Mouse (Mus musculus): ENCODE results near the gene Fam120a. TPM values are rescaled to one million over a fixed set of nuclear protein-coding genes. Genes with fewer than 3 reads are reported as not detected.

Fam120a gene
- total RNA-seq (2021), result 100 to 1,000 TPM; 112 to 113 TPM
- long read RNA-seq, full-length matches to known transcripts, result 37 of 86 reads
- long read RNA-seq, partial matches to known transcripts, result 39 of 86 reads
- long read RNA-seq, other reads (novel, unspliced or antisense), result 10 of 86 reads

DNA sequence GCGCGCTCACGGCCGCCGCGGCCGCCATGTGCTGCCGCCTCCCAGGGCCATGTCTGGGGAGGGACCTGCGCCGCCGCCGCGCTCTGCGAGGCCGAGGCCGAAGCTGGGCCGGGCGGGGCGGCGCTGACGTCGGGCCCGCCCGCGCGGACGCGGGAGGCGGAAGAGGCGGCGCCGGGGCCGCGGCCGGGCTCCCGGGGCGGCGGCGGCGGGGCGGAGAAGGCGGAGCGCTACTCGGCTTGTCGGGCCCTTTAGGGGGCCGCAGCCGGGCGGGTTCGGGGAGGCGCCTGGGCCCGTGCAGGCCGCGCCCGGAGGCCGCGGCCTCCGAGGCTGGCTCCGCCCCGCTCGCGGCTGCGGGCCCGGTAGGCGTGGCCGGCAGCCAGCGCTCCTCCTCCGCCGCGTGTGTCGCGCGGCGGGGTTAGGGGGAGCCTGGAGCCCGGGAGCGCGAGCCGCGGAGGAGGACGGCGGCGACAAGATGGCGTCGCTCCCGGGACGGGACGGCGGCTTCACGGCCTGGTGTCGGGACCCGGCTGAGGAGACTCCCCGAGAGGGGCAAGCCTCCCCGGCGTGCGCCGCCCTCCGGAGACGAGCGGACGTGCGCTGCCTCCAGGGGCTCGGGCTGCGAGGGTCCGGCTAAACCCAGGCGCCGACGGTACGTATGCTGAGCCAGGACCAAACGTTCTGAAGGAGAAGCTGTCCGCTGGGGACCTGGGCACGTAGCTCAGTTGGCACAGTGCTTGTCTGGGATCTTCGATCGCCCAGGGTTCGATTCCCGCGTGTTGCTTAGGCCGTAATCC is at the start of gene Fam120a:
Gene Fam120a, minus strand, starts transcription at position 62 of the 794 bp plus-strand sequence.
- peak; percentile 81 to 87 for DNase-seq (ENCODE audit: low spot score in 2 of 2)

DNA sequence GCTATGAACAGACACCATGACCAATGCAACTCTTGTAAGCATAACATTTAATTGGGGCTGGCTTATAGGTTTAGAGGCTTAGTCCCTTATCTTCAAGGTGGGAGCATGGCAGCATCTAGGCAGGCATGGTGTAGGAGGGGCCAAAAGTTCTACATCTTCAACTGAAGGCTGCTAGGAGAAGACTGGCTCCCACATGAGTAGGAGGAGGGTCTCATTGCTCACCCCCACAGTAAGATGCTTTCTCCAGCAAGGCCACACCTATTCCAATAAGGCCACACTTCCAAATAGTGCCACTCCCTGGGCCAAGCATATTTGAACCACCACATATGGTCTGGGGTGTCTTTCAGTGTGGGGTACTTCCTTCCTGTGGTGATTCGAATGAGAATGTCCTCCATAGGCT is 49.6 kb upstream of the Fam120a start:
- no peak for DNase-seq (ENCODE audit: low spot score in 2 of 2)

DNA sequence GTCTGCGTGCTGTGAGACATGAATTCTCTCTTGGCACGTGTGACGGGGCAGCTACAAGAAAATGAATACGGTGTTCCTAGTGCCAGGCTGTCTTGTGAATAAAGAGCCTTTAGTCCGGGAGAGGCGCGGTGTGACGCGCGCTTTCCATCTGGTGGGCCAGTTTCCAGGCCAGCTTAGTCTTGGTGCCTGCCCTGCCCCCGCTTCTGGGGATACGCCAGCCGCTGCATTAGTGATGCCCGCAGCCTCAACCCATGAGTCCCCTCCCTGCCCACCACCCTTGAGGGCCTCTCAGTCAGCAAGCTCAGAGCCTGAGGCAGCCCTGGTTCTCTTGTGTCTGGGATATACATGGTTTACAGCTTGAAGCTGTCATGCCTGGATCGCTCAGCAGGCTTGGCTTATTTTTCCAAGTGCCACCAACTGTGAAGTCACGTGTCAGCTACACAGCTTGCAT is 48.5 kb upstream of the Fam120a start:
- peak; percentile 84 to 94 for DNase-seq (ENCODE audit: low spot score in 2 of 2)

DNA sequence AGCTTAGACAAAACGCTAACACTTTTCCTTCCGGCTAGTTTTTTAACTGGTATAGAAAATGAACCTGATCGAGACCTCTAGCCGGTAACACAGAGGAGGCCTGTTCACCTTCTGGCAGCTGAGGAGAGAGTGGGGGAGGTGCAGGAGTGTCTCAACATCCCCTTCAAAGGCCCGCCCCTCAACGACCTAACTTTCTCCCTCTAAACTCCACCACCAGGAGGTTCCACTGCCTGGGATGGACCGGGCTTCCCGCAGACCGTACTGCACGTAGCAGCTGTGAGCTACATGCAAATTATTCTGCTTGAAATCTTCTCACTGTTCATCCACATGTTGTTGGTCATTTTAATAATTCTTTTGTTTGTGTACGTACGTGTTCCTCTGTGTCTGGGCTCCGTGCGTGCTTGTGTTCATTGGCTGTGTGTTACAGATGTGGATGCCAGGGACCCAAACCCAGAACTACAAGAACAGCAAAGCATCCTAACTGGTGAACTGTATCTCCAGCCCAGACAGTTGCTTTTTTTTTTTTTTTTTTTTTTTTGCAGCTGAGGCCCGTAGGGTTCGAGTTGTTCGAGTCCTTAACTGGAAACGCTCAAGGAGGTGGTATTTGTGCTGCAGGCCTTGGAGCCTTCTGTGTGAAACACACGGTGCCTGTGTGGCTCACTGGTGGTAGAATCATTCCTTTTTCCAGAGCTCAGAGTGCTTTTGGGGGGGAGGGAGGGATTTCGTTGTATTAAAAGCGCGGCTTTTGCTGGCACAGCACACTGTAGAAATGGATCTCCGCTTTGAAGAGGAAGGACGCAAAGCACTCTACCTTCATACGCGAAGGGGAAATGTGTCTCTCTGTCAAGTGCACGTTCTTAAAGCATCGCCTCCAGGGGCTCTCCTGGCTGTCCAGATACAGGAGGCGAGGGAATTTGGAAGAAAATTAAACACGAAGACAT is 47.8 kb upstream of the Fam120a start:
- DNase-seq (ENCODE audit: low spot score in 2 of 2), result no peak

DNA sequence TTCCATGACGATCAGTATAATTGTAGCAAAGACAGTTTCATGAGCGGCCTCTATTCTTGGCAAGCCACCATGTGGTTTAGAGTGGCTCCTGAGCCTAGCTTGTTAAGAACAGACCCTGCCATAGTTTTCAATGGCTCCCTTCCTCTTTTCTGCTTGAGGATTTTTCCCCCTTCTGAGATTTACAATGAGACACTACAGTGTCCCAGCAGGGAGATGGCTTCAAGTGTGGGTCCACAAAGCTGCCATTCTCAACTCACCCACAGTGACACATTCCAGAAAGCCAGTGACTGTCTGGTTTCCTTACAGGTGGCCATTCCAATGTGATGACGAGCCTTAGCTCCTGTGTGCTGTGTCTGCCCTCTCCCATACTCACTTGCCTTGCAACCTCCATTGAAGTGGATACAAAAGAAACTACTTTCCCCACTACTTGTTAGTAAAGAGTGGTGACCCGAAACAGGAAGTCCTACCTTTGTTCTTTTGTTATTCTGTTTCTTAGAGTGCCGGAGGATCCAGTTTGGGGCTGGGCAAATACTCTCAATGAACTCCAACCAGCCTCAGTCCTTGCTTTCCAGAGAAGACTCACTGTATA is 45.5 kb upstream of the Fam120a start:
- DNase-seq (ENCODE audit: low spot score in 2 of 2), result no peak

DNA sequence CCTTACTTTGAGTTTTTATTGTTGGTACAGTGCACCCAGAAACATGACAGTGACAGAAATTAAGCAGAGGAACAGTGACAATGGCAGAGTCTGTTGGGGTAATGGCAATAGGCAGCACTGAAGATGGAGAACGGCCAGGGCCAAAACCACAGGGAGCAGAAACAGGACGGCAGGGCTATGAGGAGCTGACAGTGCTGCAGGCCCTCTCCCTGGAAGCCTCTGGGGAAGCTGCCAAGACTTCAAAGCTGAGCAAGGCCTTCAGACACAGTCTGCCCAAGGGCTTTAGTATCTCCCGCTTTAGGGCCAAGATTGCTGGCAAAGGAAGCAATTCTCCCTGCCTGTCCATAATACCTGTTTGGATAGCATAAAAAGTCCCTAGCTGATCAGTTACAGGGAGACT is 33.9 kb upstream of the Fam120a start:
- DNase-seq (ENCODE audit: low spot score in 2 of 2), result no peak

DNA sequence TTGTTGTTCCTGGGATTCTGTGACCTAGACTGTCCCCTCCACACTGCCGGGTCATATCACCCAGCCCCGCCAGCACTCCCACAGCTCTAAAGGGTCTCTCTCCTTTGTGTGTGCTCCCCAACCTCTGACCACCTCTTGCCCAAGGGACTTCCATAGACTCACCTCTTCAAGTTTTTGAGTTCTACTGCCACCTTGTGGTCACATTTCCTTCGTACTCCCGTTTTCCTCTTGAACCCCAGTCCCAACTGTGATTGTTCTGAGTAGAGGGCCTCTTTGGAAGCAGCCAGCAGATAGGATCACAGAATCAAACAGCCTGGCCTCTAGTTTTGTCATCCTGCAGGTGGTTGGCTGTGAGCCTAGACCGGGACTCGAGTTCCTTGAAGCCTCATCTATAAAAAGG is 30.8 kb upstream of the Fam120a start:
- DNase-seq (ENCODE audit: low spot score in 2 of 2), result peak in 1 of 2 experiments; percentile 85

DNA sequence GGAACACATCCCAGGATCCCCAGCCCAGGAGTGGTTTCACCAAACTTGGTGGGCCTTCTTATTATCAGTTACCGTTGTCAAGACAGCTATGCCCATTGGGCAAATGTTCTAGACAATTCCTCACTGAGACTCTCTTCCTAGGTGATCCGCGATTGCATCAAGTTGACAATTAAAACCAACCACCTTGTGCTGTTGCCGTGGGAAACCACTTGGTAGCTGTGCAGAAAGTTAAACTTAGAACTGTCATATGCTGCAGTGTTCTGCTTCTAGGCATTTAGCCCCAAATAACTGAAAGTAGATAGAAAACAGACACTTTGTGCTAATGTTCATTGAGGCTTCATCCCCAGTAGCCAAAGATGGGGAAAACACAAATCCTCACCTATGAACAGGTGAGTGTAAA is 28.9 kb upstream of the Fam120a start:
- peak in 1 of 2 experiments; percentile 27 for DNase-seq (ENCODE audit: low spot score in 2 of 2)

DNA sequence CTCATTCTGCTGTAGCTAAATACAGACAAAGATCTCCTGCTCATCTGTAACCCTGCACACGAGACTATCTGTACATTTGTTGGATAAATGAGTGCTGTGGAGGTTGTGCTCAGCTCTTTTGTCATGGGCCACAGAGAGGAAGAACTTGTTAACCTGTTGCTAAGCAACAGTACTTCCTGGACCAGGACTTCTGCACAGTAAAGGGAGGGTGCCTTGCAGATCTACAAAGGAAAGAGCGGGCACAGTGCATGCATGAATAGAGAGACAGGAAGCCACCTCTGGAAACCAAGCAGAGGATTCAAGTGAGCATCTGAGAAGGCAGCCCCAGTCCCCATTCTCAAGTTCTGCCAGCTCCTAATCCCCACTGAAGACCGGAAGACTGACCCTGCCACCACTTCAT is 27.1 kb upstream of the Fam120a start:
- DNase-seq (ENCODE audit: low spot score in 2 of 2), result no peak

DNA sequence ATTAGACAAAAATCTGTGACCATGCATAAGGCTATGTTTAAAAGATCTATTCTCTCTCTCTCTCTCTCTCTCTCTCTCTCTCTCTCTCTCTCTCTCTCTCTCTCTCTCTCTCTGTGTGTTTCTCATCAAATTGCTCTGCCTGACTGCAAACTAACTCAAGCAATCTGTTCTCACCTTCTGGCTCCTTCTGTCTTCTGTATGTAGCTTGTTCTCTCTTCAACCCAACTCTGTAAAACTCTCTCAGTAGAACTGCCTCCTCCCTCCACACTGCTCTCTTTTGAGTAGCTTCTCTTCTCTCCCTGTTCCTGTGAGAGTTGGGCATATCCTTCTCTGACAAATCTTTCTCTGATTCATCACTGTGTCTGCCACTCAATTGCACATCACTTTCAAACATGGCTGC is 25.1 kb upstream of the Fam120a start:
- DNase-seq (ENCODE audit: low spot score in 2 of 2), result peak in 1 of 2 experiments; percentile 64

DNA sequence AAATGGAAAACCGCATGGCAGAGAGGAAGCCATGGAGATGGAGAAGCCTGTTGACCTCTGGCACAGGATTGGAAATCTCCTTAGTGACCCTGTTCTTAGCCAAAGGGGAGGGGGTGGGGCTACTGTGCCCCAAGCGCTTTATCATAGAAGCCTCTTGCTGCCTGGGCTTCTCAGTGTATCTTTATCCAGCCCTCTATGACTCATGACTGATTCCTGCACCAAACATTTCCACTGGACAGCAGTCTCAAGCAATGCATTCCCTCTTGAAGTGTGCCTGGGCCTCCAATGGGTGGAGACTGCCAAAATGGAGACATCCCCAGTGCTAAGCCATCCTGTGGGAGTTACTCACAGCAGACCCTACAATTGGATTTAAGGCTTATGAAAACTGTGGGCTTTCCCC is 22.3 kb upstream of the Fam120a start:
- no peak for DNase-seq (ENCODE audit: low spot score in 2 of 2)

DNA sequence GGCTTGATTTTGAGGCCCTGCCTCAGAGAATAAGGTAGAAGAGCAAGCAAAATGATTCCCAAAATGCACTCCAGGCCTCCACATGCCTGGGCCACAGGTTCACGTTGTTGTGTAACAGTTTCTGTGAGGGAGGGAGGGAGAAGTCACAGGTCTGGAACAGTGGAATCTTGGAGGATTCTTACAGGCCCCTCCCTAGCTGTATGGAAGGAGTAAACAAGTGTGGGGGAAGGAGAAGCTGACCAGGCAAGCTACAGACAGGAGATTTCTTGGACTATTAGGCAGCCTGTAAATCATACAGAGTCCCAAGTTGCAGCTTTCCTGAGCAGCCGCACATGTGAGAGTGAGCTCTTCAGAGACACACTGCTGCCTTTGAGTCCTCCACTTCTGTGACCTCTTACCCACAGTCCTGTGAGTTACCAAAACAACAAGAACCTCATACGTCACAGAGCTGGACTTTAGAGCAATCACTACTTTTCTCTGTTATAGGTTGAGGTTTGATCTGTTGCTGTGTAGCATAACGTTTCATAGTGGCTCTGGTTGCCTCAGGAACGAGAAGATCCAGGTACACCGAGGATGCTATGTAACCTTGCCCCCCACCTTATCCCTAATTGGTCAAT is 14.8 kb upstream of the Fam120a start:
- no peak for DNase-seq (ENCODE audit: low spot score in 2 of 2)

DNA sequence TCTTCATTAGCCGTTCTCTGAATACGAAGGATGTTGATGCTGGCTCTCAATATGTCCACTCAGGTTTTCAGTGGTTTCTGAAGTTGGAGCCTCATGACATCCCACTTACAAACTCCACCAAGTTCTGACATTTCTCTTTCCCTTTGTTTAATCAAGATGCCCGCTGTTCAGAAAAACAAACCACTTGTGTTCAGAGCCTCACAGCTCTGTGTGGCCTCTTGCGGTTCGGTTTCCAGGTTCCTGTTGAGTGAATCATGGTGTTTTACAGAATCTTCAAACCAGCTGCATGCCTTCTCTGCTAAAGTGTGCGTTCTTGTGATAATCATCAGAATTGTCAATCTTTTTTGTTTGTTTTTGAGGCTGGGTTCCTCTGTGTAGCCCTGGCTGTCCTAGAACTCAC is 11.3 kb upstream of the Fam120a start:
- no peak for DNase-seq (ENCODE audit: low spot score in 2 of 2)

DNA sequence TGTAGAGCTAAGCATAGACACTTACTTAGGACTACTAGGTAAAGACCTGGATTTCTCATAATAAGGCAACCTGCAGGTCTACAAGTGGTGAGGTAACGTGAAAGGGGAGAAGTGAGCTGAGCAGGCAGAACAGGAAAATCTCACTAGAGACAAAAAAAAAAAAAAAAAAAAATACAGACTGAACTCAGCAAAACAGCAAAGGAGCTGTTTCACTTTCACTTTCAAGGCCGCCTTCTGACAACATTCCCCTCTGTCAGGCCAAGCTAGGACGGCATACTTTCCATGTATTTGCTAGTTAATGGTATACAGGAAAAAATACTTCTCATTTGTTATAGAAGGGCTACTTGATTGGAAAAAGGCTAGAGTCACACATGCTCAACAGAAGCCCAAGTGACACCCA is 10.0 kb upstream of the Fam120a start:
- DNase-seq (ENCODE audit: low spot score in 2 of 2), result no peak

DNA sequence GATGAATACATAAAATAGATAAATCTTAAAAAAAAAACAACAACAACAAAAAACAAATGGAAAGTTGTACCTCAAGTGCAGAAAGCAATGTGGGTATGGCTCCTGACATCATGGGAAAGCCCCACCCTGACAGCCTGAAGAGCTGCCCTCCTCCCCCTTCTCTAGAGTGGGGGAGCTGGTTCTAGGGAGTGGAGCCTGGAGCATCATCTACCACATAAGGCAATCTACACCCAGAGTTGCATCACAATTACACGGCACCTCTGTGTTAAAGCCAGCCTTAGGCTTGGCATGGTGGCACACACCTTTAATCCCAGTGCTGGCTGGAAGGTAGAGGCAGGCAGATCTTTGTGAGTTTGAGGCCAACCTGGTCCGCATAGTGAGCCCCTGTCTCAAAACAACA is 6.9 kb upstream of the Fam120a start:
- DNase-seq (ENCODE audit: low spot score in 2 of 2), result no peak

DNA sequence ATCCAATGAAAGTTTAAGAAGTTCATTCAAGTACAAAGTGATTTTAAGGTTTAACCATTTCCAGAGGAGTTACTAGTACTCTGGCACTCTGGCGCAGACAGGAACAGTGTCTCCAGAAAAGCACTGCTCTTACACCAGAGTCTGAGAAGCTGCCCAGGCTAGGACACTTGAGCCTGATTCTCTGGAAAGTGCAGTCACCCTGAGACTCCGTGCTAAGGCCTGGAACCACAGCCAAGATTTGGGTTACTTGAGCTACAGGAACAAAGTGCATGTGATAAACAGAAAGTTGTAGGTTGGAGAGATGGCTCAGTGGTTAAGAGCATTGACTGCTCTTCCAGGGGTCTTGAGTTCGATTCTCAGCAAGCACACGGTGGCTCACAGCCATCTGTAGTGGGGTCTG is 6.4 kb upstream of the Fam120a start:
- no peak for DNase-seq (ENCODE audit: low spot score in 2 of 2)

DNA sequence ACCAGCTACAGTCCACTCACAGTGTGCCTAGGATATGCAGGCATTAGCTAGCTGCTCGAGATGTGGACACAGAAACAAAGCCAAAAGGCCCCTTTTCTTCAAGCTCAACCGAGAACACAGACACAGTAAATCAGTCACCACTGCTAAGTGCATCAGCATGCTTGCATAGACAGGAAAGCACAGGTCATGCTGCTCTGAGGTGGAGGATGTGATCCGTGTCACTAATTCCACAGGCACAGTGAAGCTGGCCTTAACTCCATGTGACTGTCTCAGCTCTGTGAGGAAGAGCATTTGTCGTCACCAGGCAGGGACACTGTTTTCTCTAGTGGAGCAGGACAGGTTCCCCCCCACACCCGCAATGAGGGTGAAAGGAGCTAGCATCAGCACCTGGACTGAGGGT is 5.4 kb upstream of the Fam120a start:
- DNase-seq (ENCODE audit: low spot score in 2 of 2), result no peak

DNA sequence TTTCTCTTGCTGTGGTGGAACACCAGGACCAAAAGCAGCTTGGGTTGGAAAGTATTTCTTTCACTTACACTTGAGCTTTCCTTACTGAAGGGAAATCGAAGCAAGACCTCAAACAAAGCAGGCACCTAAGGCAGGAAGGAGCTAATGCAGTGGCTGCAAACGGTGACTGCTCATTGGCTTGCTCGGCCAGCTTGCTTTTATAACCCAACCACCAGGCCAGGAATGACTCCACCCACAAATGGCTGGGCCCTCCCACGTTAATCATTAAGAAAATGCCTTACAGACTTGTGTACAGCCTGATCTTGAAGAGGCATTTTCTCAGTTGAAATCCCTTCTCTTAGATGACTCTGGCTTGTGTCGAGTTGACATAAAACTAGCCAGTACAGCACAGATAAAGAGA is 3.2 kb upstream of the Fam120a start:
- DNase-seq (ENCODE audit: low spot score in 2 of 2), result no peak

DNA sequence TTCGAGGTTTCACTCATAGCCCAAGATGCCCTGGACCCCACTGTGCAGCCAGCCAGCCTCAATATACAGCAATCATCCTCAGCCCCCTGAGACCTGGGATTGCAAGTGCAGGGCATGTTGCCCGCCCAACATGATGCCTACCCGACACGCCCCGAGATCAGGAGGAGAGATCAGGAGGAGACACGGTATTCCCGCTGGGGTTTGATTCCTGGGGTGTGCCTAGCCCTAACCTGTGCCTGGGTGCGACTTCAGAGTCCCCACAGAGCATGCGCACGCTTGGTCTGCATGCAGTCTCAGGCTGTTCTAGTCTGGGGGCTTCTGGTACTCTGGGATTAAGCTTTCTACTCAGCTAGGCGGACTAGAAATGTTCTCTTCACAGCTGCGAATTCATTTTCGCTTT is 2.7 kb upstream of the Fam120a start:
- no peak for DNase-seq (ENCODE audit: low spot score in 2 of 2)

DNA sequence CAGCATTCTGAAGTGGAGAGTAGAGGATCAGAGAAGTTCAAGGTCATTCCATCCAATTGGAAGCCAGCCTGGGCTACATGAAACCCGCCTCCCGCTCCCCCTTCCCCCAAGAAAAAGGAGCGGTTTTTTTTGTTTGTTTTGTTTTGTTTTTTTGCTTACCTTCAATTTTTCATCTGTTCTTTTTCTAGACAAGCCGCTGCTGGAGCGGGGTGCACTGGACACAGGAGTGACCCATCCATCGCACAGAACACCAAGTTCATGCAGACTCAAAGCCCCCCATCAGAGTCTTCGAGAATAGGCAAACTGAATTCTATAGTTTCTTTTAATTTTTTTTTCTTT is 902 bp upstream of the Fam120a start:
- DNase-seq (ENCODE audit: low spot score in 2 of 2), result no peak

Data from layer of hippocampus, adult 18-20 months (tissue).